Mouse (Mus musculus): ENCODE measurements around the gene Entpd5.

GRCm38 (mm10) chr12:84327111-84327512 is 81.7 kb downstream of the Entpd5 start:
- TF ChIP-seq POLR2A (IDR thresholded peaks at IDR 0.05; ENCODE audit: borderline replicate concordance, extremely low read depth, low read depth, low read length) (no peak), CTCF (IDR thresholded peaks at IDR 0.05; ENCODE audit: insufficient read depth, low read length) (no peak)
